Mouse (Mus musculus) liver, adult 2 months (tissue): ENCODE data around the gene Cd33. TPM values are rescaled to one million over a fixed set of nuclear protein-coding genes. Genes with fewer than 3 reads are reported as not detected.
A peak's percentile ranks its signal among the peaks of the same experiment; 100 is the strongest.

ENCODE experiments used
- DNase-seq: peaks from one replicate; pipeline ENCODE4 v3.0.0-alpha.2; 2011; ENCODE audit warnings: low read depth, low spot score; ENCODE audit errors: extremely low read depth
- H3K27ac ChIP-seq: fragments of 200-500 bp; replicated peaks from 2 replicates; pipeline ENCODE4 v1.5.1; 2012; ENCODE audit warnings: low read depth, mild to moderate bottlenecking, control low read depth, inconsistent platforms, low read length; ENCODE audit not compliant: insufficient read depth
- H3K27me3 ChIP-seq: fragments of 200-500 bp; 2 replicates; pipeline ENCODE4 v1.6.1; 2012; ENCODE audit warnings: mild to moderate bottlenecking, moderate library complexity, low read length, inconsistent platforms; ENCODE audit not compliant: control insufficient read depth, insufficient read depth
- H3K36me3 ChIP-seq: fragments of 200-500 bp; 2 replicates; pipeline ENCODE4 v1.6.1; 2012; ENCODE audit warnings: low read length, inconsistent platforms; ENCODE audit not compliant: control insufficient read depth, insufficient read depth
- H3K4me1 ChIP-seq: fragments of 200-500 bp; 2 replicates; pipeline ENCODE4 v1.6.1; 2011; ENCODE audit warnings: low read length; ENCODE audit not compliant: control insufficient read depth, insufficient read depth
- H3K4me3 ChIP-seq: fragments of 200-500 bp; 2 replicates; pipeline ENCODE4 v1.5.1; 2011; ENCODE audit warnings: low read depth, mild to moderate bottlenecking, control low read depth, low read length, moderate library complexity; ENCODE audit not compliant: insufficient read depth
- H3K79me2 ChIP-seq: fragments of 200-500 bp; 2 replicates; pipeline ENCODE4 v1.6.1; 2012; ENCODE audit warnings: inconsistent platforms, mild to moderate bottlenecking, low read length, moderate library complexity; ENCODE audit not compliant: control insufficient read depth, insufficient read depth
- H3K9ac ChIP-seq: fragments of 200-500 bp; 2 replicates; pipeline ENCODE4 v1.6.1; 2012; ENCODE audit warnings: low read depth, mild to moderate bottlenecking, control low read depth, inconsistent platforms, low read length
- CTCF ChIP-seq: fragments of 200-500 bp; IDR thresholded peaks from 2 replicates; pipeline ENCODE4 v1.5.1; 2011; ENCODE audit warnings: low read depth, low read length, control low read depth
- POLR2A ChIP-seq: fragments of 200-500 bp; IDR thresholded peaks from 2 replicates; pipeline ENCODE4 v1.6.1; 2011; ENCODE audit warnings: low read length, control low read depth; ENCODE audit not compliant: insufficient read depth; ENCODE audit errors: extremely low read depth
- WGBS: fragments of 180-500 bp; shearing (Covaris S2); methylation state at CpG from one replicate; pipeline ENCODE4 v1.1.7; 2018; 5-methylcytosine and 5-hydroxymethylcytosine counted together
- polyA plus RNA-seq: library from polyadenylated mRNA; depleted of rRNA; stranded (reverse); fragments of >200 nt; gene quantifications from 2 replicates; pipeline ENCODE4 v1.2.3, GENCODE M21; 2012
- total RNA-seq: library from RNA; depleted of rRNA; stranded (reverse); fragments of >200 nt; gene quantifications from 2 replicates; pipeline ENCODE4 v1.2.3, GENCODE M21; 2014

Gene Cd33
- total and polyA plus RNA-seq, 2 experiments: 0.28 to 1.0 TPM

DNA sequence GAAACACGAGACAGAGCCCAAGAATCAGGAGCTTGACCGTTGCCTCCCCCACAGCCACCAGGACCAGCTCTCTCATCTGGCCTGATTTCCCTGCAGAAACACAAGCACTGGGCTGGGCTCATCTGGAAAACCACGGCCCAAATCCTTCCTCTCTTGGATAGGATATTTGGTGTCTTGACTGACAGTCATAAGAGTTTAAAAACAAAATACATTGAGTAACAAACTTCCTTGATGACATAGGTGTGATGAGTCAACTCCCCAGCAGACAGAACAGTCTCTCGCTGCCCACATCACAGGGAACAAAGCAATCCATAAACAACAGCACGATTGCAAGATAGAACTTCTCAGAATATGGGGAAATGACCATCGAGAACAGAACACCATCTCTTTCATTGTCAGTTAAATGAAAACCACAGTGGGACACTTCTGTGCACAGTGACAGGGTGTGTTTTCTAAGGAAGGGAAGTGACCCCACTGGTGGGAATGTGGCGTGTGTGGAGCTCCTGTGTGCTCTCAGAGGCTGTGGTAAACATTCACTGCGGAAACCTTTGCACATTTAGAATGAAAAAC lies 13.9 kb downstream of the Cd33 start:
- H3K36me3 ChIP-seq: no peaks in the 10 kb centered on the region
- H3K4me1 ChIP-seq: no peaks in the 10 kb centered on the region
- no peak for TF ChIP-seq CTCF
- no peak for TF ChIP-seq POLR2A
- peak; percentile 9 for DNase-seq
- no peaks in the 10 kb centered on the region for H3K27me3 ChIP-seq
- no peak overlapping the region for H3K9ac ChIP-seq
- H3K27ac ChIP-seq: no peak overlapping the region
- no peaks in the 10 kb centered on the region for H3K79me2 ChIP-seq
- WGBS: 66% methylated on average over 8 of the region's 8 CpGs
- H3K4me3 ChIP-seq: no peak overlapping the region

DNA sequence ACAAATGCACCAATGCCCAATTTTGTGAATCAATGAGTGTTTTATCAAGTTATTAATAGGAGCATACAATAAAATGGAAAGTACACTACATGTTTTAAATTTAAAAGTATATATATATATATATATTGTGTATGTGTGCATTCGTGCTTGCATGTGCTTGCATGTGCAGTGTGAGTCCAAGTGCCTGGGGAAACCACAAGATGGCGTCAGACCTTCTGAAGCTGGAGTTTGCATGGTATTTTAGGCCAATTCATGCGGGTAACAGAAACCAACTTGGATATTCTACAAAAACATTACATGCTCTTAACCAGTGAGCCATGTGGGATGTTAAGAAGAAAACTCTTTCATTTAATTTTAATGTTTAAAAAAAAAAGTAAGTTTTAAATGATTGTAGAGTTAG lies 18.9 kb downstream of the Cd33 start:
- Histone ChIP-seq H3K79me2 (no peaks in the 10 kb centered on the region), H3K9ac (no peak overlapping the region), H3K4me3 (no peak overlapping the region), H3K36me3 (no peaks in the 10 kb centered on the region), H3K27ac (no peak overlapping the region), H3K4me1 (no peaks in the 10 kb centered on the region), H3K27me3 (no peaks in the 10 kb centered on the region)
- TF ChIP-seq CTCF (peak; percentile 13; the same call in 1 of the 2 replicates), POLR2A (no peak)
- DNase-seq: no peak
- WGBS: 46% methylated on average over 3 of the region's 3 CpGs

DNA sequence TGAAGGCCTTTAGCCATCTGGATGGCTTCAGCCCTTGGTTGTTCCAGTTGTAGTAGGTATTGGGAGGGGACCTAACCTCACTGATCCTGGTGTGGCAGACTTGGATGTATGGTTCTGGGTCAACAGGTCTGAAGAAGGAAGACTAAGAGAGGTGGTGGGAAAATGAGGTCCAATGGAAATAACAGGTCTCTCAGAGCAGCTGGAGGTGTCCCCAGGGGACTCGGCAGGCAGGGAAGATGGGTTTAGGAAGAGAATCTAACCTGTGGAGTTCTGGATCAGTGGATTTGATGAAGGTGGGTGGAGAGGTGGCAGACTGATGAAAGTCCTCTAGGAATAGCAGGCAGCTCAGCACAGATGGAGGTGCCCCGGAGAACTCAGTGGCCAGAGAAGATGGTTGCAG lies 21.5 kb downstream of the Cd33 start:
- Histone ChIP-seq H3K4me3 (no peak overlapping the region), H3K4me1 (no peaks in the 10 kb centered on the region), H3K27ac (no peak overlapping the region), H3K27me3 (no peaks in the 10 kb centered on the region), H3K79me2 (no peaks in the 10 kb centered on the region), H3K36me3 (no peaks in the 10 kb centered on the region), H3K9ac (no peak overlapping the region)
- no peak for TF ChIP-seq CTCF
- no peak for TF ChIP-seq POLR2A
- DNase-seq: no peak
- 94% methylated on average over 2 of the region's 2 CpGs for WGBS

DNA sequence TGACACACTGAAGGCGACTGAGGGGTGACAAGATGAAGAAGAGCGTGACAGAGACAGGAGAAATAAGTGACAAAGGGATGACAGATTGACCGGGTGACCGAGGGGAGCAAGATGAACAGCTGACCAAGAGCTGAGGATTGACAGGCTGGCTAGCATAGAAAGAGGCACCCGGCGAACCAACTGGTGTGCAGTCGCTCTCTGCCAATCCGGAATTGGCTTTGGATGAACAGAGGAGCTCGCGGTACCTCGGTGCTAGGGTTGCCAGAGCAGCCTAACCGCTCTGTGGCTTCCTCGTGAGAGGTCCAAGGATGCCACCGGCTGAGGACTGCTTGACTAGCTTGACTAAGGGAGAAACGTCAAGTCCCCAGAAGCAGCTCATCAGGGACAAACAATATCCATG lies 25.9 kb downstream of the Cd33 start:
- H3K9ac ChIP-seq: no peak overlapping the region
- H3K27ac ChIP-seq: no peak overlapping the region
- no peak for TF ChIP-seq CTCF
- no peak for TF ChIP-seq POLR2A
- H3K36me3 ChIP-seq: no peaks in the 10 kb centered on the region
- H3K4me1 ChIP-seq: no peaks in the 10 kb centered on the region
- no peak for DNase-seq
- no peaks in the 10 kb centered on the region for H3K79me2 ChIP-seq
- no peaks in the 10 kb centered on the region for H3K27me3 ChIP-seq
- WGBS: 79% methylated on average over 15 of the region's 15 CpGs
- H3K4me3 ChIP-seq: no peak overlapping the region

DNA sequence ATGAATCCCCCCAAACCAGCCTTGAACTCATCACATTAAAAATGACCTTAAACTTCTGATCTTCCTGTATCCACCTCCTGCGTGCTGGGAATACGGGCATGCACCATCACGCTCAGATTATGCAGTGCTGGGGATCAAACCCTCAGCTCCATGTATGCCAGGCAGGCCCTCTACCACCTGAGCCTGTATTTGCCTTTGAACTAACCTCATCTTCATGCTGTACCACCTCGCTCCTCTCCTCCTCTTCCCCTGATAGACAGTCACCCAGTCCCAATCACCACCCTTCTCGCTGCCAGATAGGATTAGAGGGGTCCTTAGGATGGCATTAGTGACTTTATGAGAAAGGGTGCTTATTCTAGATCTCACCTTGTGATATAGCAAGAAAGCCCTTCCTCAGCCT lies 29.2 kb downstream of the Cd33 start:
- H3K36me3 ChIP-seq: no peaks in the 10 kb centered on the region
- WGBS: 79% methylated on average over 5 of the region's 5 CpGs
- no peak overlapping the region for H3K27ac ChIP-seq
- H3K9ac ChIP-seq: no peak overlapping the region
- no peaks in the 10 kb centered on the region for H3K4me1 ChIP-seq
- H3K27me3 ChIP-seq: no peaks in the 10 kb centered on the region; the same call in 1 of the 2 replicates
- no peak for DNase-seq
- H3K79me2 ChIP-seq: no peaks in the 10 kb centered on the region
- H3K4me3 ChIP-seq: no peak overlapping the region
- TF ChIP-seq CTCF: no peak
- no peak for TF ChIP-seq POLR2A

DNA sequence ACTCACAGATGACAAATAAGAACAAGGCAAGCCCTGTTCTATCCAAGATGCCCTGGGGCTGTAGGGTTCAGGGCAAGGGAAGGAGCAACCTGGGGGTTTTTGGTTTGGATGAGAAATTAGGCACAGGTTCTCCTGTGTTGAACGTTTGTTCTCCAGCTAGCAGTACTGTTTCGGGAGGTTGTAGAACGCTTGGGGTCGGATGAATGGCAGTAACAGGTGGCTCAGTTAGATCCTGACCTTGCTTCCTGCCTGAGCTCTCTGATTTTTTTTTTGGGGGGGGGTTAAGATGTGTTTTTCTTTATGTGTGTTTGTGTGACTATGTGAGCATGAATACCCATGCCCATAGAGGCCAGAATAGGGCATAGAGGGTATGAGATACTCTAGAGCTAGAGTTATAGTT lies 31.7 kb downstream of the Cd33 start:
- Histone ChIP-seq H3K27me3 (no peaks in the 10 kb centered on the region; the same call in 1 of the 2 replicates), H3K79me2 (no peaks in the 10 kb centered on the region), H3K36me3 (no peaks in the 10 kb centered on the region), H3K4me3 (no peak overlapping the region), H3K27ac (no peak overlapping the region), H3K9ac (no peak overlapping the region), H3K4me1 (no peaks in the 10 kb centered on the region)
- TF ChIP-seq POLR2A: no peak
- no peak for TF ChIP-seq CTCF
- no peak for DNase-seq
- WGBS: 80% methylated on average over 4 of the region's 4 CpGs
